Mouse (Mus musculus) C2C12 (cell line): ENCODE measurements at regions not wholly inside any gene's neighbourhood (a gene's known extent, or its start where the extent isn't known, plus 50 kb on each side); places are given as distances from the start of the nearest gene placed in this dataset.

Experiments
- CTCF ChIP-seq: IDR thresholded peaks from one replicate; pipeline ENCODE4 v1.5.1; 2011; ENCODE audit not compliant: control insufficient read depth, insufficient read depth, insufficient read length
- MAX ChIP-seq: IDR thresholded peaks from one replicate; pipeline ENCODE4 v1.6.1; 2011; ENCODE audit warnings: mild to moderate bottlenecking, control low read depth
- MYOD1 ChIP-seq: IDR thresholded peaks from one replicate; pipeline ENCODE4 v1.6.1; 2011; ENCODE audit warnings: low read depth; ENCODE audit not compliant: control insufficient read depth, insufficient read length
- USF1 ChIP-seq: IDR thresholded peaks from one replicate; pipeline ENCODE4 v1.6.1; 2011; ENCODE audit warnings: low read depth, mild to moderate bottlenecking, control low read depth, moderate library complexity

DNA sequence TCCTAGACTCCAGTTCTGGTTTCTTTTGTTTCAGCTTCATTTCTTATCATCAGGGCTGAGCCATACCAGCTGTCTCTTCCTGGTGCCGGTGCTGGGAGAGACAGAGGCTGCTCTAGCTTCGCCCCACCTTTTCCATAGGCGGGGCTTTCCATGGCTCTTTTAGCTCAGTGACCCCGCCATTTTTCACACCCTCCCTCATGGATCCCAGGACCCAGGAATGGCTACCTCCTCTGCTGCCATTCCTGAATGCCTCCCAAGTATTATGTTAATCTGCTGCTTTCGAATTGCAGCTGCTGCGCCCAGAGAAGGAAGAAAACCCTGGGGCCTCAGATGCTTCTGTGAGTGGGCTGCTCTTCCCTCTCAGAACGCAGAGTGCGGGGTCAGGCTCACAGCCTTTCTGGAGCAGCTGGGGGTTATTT, 214.9 kb downstream of the Pik3r1 start:
- TF ChIP-seq MAX (no peak), CTCF (no peak), MYOD1 (no peak), USF1 (no peak)
